Mouse (Mus musculus) inflammation-experienced regulatory T-cells (primary cell): ENCODE results near the gene Olfr1153. TPM values are rescaled to one million over a fixed set of nuclear protein-coding genes. Genes with fewer than 3 reads are reported as not detected.

ENCODE experiments used
- polyA plus RNA-seq, 2 experiments: library from polyadenylated mRNA; unstranded; fragments of 100-300 nt; shearing (Covaris generic); gene quantifications; one replicate each; pipeline ENCODE4 v1.2.1; 2017

The Olfr1153 gene
- polyA plus RNA-seq, result not detected

GRCm38 (mm10) chr2:87894662-87895061 lies at the start of gene Olfr1153:
TSS of gene Olfr1153 (plus strand) at chr2:87894962.

GRCm38 (mm10) chr2:87855562-87855961 lies 39.2 kb upstream of the Olfr1153 start, which contains the start of gene Olfr1151:
TSS of gene Olfr1151 (plus strand) at chr2:87855862.

GRCm38 (mm10) chr2:87866192-87866591 lies 28.6 kb upstream of the Olfr1153 start, which contains the start of gene Olfr1152:
TSS of gene Olfr1152 (plus strand) at chr2:87866492.

GRCm38 (mm10) chr2:87905066-87905465 lies 10.3 kb downstream of the Olfr1153 start, which contains the start of gene Olfr1154:
TSS of gene Olfr1154 (minus strand) at chr2:87905166.

GRCm38 (mm10) chr2:87945037-87945436 lies 50.3 kb downstream of the Olfr1153 start, which contains the start of gene Olfr1155:
TSS of gene Olfr1155 (minus strand) at chr2:87945137.

Other genes starting within 250 kb of the Olfr1153 start
- not detected for gene Olfr1133, start 247.6 kb upstream of the Olfr1153 start, polyA plus RNA-seq
- gene Olfr1134, start 236.5 kb upstream of the Olfr1153 start, polyA plus RNA-seq, result under 1 TPM; 0.19 to 0.22 TPM
- gene Olfr1135, start 221.3 kb upstream of the Olfr1153 start, polyA plus RNA-seq, result not detected
- not detected for gene Olfr1136, start 201.0 kb upstream of the Olfr1153 start, polyA plus RNA-seq
- gene Olfr1137, start 181.8 kb upstream of the Olfr1153 start, polyA plus RNA-seq, result not detected
- under 1 TPM in 1 of 2 experiments, not detected in 1; 0.40 TPM for gene Olfr1138, start 155.0 kb upstream of the Olfr1153 start, polyA plus RNA-seq
- not detected for gene Olfr1140, start 151.2 kb upstream of the Olfr1153 start, polyA plus RNA-seq
- gene Olfr1141, start 141.0 kb upstream of the Olfr1153 start, polyA plus RNA-seq, result not detected
- under 1 TPM in 1 of 2 experiments, not detected in 1; 0.13 TPM for gene Olfr152, start 115.5 kb upstream of the Olfr1153 start, polyA plus RNA-seq
- gene Olfr1143, start 94.4 kb upstream of the Olfr1153 start, polyA plus RNA-seq, result under 1 TPM in 1 of 2 experiments, not detected in 1; 0.71 TPM
- not detected for gene Olfr1145, start 85.1 kb upstream of the Olfr1153 start, polyA plus RNA-seq
- under 1 TPM in 1 of 2 experiments, not detected in 1; 0.81 TPM for gene Olfr1148, start 64.4 kb upstream of the Olfr1153 start, polyA plus RNA-seq
- gene Olfr1150-ps1, start 51.0 kb upstream of the Olfr1153 start, polyA plus RNA-seq, result not detected
- gene Olfr1151, start 39.1 kb upstream of the Olfr1153 start, polyA plus RNA-seq, result under 1 TPM; 0.20 to 0.82 TPM
- under 1 TPM; 0.08 to 0.44 TPM for gene Olfr1152, start 28.5 kb upstream of the Olfr1153 start, polyA plus RNA-seq
- gene Olfr1154, start 10.2 kb downstream of the Olfr1153 start, polyA plus RNA-seq, result not detected
- not detected for gene Olfr1155, start 50.2 kb downstream of the Olfr1153 start, polyA plus RNA-seq
- under 1 TPM; 0.11 to 0.26 TPM for gene Olfr1156, start 58.1 kb downstream of the Olfr1153 start, polyA plus RNA-seq
- gene Olfr1157, start 73.3 kb downstream of the Olfr1153 start, polyA plus RNA-seq, result under 1 TPM in 1 of 2 experiments, not detected in 1; 0.18 TPM
- under 1 TPM in 1 of 2 experiments, not detected in 1; 0.60 TPM for gene Olfr74, start 79.7 kb downstream of the Olfr1153 start, polyA plus RNA-seq
- not detected for gene Olfr1158, start 95.2 kb downstream of the Olfr1153 start, polyA plus RNA-seq
- gene Olfr1160, start 113.3 kb downstream of the Olfr1153 start, polyA plus RNA-seq, result under 1 TPM in 1 of 2 experiments, not detected in 1; 0.04 TPM
- gene Olfr1161, start 127.8 kb downstream of the Olfr1153 start, polyA plus RNA-seq, result not detected
- gene Olfr73, start 142.7 kb downstream of the Olfr1153 start, polyA plus RNA-seq, result not detected
- under 1 TPM in 1 of 2 experiments, not detected in 1; 0.10 TPM for gene Olfr1162, start 156.2 kb downstream of the Olfr1153 start, polyA plus RNA-seq
- gene Olfr1163, start 176.9 kb downstream of the Olfr1153 start, polyA plus RNA-seq, result under 1 TPM in 1 of 2 experiments, not detected in 1; 0.80 TPM
- gene Olfr1164, start 199.0 kb downstream of the Olfr1153 start, polyA plus RNA-seq, result not detected
- gene Olfr1166, start 233.3 kb downstream of the Olfr1153 start, polyA plus RNA-seq, result not detected